Mouse (Mus musculus): ENCODE data around the gene Pga5. TPM values are rescaled to one million over a fixed set of nuclear protein-coding genes. Genes with fewer than 3 reads are reported as not detected.
A peak's percentile ranks its signal among the peaks of the same experiment; 100 is the strongest.

Gene Pga5
- polyA plus RNA-seq, 1 experiment, result 2.9 TPM

DNA sequence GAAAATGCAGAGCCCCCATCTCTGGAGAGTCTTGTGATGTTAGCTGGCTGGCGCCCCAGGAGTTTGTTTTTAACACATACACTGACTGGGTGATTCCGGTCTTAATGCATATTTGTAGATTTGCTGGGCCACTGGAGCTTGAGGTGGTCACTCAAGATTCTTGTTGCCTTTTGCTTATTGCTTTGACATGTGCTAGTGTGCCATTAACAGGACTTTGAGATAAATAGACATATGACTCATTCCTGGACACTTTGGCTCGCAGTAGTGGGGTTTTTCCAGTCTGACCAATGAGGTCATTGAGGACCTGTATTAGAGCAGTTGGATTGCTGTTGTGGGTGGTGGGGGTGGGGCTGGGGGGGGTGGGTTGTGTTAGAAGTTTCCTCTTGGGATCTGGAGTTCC lies 12.5 kb upstream of the Pga5 start:
- H3K4me3 ChIP-seq (ENCODE audit: low read depth, low read length), result no peak overlapping the region
- no peaks in the 10 kb centered on the region for H3K9me3 ChIP-seq (replicated peaks; ENCODE audit: control insufficient read depth, insufficient read depth, low read length, poor library complexity, severe bottlenecking)
- TF ChIP-seq CTCF (IDR thresholded peaks at IDR 0.05; ENCODE audit: low read depth, low read length) (no peak), EP300 (IDR thresholded peaks at IDR 0.05; ENCODE audit: insufficient read depth, low read depth, low read length) (no peak), POLR2A (IDR thresholded peaks at IDR 0.05; ENCODE audit: insufficient read depth, low read length) (no peak)
- no peak overlapping the region for H3K27ac ChIP-seq (ENCODE audit: insufficient read depth, low read length)
- no peak overlapping the region for H3K9ac ChIP-seq (ENCODE audit: low read depth, poor library complexity, severe bottlenecking)
- no peaks in the 10 kb centered on the region for H3K36me3 ChIP-seq (ENCODE audit: control insufficient read depth, insufficient read depth, low read length, poor library complexity, severe bottlenecking)
- no peaks in the 10 kb centered on the region for H3K4me1 ChIP-seq (ENCODE audit: control insufficient read depth, insufficient read depth, low read length)
- no peaks in the 10 kb centered on the region for H3K27me3 ChIP-seq (ENCODE audit: control insufficient read depth, insufficient read depth, low read length, poor library complexity, severe bottlenecking)

DNA sequence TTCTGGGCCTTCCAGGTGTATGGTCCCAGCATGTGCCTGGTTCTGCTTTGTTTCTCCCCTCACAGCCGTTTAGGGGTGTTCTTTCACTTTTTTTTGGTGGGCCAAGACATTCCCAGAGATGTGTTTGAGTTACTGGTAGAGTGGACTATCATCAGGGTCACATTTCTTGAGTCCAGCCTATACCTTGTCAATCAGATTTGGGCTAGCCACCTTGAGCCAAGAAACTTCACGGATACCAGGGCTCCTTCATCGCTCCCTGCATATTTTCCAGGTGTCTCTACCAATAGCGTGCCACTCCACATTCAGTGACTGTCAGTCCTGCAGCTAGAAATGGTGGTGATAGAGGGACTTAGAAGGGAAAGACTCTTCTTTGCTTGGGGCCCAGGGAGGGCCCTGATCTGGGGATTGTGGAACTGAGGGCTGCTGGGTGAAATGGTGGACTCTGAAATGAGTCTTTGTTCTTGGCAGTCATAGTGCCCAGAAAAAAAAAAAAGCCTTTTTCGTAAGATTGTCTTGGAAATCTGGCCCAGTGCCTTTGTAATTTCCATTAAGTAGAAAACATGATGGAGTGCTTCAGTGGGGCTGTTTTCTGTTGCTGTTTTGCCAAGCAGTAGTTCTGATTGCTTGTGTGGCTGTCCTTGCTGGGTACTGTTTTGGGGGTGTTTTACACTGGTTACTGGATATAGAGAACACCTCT lies 11.7 kb upstream of the Pga5 start:
- H3K4me3 ChIP-seq (ENCODE audit: low read depth, low read length), result peak overlapping the region; percentile 99
- H3K27me3 ChIP-seq (ENCODE audit: control insufficient read depth, insufficient read depth, low read length, poor library complexity, severe bottlenecking), result no peaks in the 10 kb centered on the region
- peak overlapping the region; percentile 93 for H3K9ac ChIP-seq (ENCODE audit: low read depth, poor library complexity, severe bottlenecking)
- H3K4me1 ChIP-seq (ENCODE audit: control insufficient read depth, insufficient read depth, low read length), result no peaks in the 10 kb centered on the region
- no peaks in the 10 kb centered on the region for H3K9me3 ChIP-seq (replicated peaks; ENCODE audit: control insufficient read depth, insufficient read depth, low read length, poor library complexity, severe bottlenecking)
- H3K27ac ChIP-seq (ENCODE audit: insufficient read depth, low read length), result no peak overlapping the region
- no peak for TF ChIP-seq POLR2A (IDR thresholded peaks at IDR 0.05; ENCODE audit: insufficient read depth, low read length)
- TF ChIP-seq CTCF (IDR thresholded peaks at IDR 0.05; ENCODE audit: low read depth, low read length), result no peak
- no peak for TF ChIP-seq EP300 (IDR thresholded peaks at IDR 0.05; ENCODE audit: insufficient read depth, low read depth, low read length)
- no peaks in the 10 kb centered on the region for H3K36me3 ChIP-seq (ENCODE audit: control insufficient read depth, insufficient read depth, low read length, poor library complexity, severe bottlenecking)

DNA sequence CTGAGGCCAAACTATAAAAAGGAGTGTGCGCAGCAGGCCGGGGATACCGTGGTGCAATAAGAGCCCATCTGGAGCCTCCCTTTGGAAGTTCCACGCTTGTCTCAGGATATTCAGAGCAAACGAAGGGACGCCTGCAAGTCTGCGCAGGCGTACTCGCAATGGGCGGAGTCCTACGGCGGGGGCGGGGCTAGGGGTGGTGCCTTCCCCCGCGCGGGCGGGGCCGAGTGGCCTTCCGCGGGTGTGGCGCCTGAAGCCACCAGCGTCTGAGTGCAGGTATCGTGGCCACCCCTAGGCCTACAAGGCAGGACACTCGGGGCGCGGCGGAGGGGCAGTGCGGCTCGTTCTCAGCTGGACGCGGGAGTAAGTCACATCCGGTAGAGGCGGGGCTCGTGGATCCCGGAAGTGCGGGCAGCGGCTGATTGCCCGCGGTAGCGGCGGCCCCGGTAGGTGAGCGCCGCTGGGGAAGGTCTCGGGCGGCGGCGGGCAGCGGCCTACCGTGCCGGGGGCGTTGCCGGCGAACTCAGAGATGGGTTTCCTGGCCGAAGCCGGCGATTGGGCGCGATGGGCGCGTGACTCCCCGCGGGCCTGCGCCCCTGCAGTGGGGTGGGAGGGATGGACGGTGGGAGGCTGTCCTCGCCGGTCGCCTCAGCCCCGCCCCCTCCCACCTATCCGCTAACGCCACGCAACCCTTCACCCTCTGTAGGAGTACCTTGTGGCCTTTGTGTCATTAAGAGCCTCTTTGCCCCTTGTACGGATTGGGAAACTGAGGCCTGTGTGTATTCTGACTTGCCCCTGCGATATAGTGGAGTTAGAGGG lies 10.9 kb upstream of the Pga5 start, which contains the start of gene Vps37c:
Vps37c (plus strand) TSS at position 199 of the 816 bp plus-strand sequence.
- Histone ChIP-seq H3K9me3 (replicated peaks; ENCODE audit: control insufficient read depth, insufficient read depth, low read length, poor library complexity, severe bottlenecking) (no peaks in the 10 kb centered on the region), H3K36me3 (ENCODE audit: control insufficient read depth, insufficient read depth, low read length, poor library complexity, severe bottlenecking) (no peaks in the 10 kb centered on the region), H3K9ac (ENCODE audit: low read depth, poor library complexity, severe bottlenecking) (peak within 1 kb of the TSS; percentile 93), H3K27ac (ENCODE audit: insufficient read depth, low read length) (peak within 1 kb of the TSS; percentile 53), H3K4me1 (ENCODE audit: control insufficient read depth, insufficient read depth, low read length) (no peaks in the 10 kb centered on the region), H3K4me3 (ENCODE audit: low read depth, low read length) (peak within 1 kb of the TSS; percentile 99), H3K27me3 (ENCODE audit: control insufficient read depth, insufficient read depth, low read length, poor library complexity, severe bottlenecking) (no peaks in the 10 kb centered on the region)
- TF ChIP-seq POLR2A (IDR thresholded peaks at IDR 0.05; ENCODE audit: insufficient read depth, low read length) (peak; percentile 20), CTCF (IDR thresholded peaks at IDR 0.05; ENCODE audit: low read depth, low read length) (no peak)

DNA sequence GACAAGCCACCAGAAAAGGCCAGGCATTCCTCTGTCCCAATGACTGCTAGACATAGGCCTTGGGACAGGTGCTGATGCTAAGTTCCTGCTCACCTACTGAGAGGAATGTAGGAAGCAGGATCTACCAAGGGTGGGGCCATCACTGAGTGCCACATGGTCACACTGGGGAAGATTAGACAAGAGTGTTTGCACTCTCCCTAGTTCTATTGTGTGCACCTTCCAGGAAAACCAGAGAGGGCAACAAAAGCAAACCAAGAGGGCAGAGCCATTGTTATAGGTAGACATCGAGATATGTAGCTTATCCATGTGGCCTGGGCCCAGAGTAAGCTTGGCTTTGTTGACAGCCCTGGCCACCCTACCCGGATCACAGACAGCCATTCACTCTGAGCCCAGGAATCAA lies 7.9 kb upstream of the Pga5 start:
- H3K4me3 ChIP-seq (ENCODE audit: low read depth, low read length), result no peak overlapping the region
- no peaks in the 10 kb centered on the region for H3K27me3 ChIP-seq (ENCODE audit: control insufficient read depth, insufficient read depth, low read length, poor library complexity, severe bottlenecking)
- H3K27ac ChIP-seq (ENCODE audit: insufficient read depth, low read length), result no peak overlapping the region
- no peaks in the 10 kb centered on the region for H3K4me1 ChIP-seq (ENCODE audit: control insufficient read depth, insufficient read depth, low read length)
- no peak for TF ChIP-seq POLR2A (IDR thresholded peaks at IDR 0.05; ENCODE audit: insufficient read depth, low read length)
- no peak for TF ChIP-seq EP300 (IDR thresholded peaks at IDR 0.05; ENCODE audit: insufficient read depth, low read depth, low read length)
- TF ChIP-seq CTCF (IDR thresholded peaks at IDR 0.05; ENCODE audit: low read depth, low read length), result no peak
- no peak overlapping the region for H3K9ac ChIP-seq (ENCODE audit: low read depth, poor library complexity, severe bottlenecking)
- no peaks in the 10 kb centered on the region for H3K36me3 ChIP-seq (ENCODE audit: control insufficient read depth, insufficient read depth, low read length, poor library complexity, severe bottlenecking)
- no peaks in the 10 kb centered on the region for H3K9me3 ChIP-seq (replicated peaks; ENCODE audit: control insufficient read depth, insufficient read depth, low read length, poor library complexity, severe bottlenecking)

DNA sequence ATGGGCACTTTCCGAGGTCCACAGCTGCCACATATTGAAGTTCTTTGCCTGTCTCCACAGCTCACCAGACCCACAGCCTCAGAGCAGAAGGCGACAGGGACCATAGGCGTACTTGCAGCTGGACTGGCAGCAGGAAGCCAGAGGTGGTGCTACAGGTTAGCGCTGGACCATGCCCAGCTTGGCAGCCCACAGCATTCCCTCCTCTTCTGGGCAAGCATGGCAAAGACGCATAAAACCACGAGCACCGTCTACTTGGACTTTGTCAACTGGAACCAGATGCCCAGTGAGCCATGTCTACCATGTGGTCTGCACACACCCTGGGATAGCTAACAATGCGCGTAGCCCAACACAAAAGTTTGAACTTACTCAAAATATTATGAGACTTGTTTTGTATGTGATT lies 7.2 kb upstream of the Pga5 start:
- no peak overlapping the region for H3K4me3 ChIP-seq (ENCODE audit: low read depth, low read length)
- no peaks in the 10 kb centered on the region for H3K27me3 ChIP-seq (ENCODE audit: control insufficient read depth, insufficient read depth, low read length, poor library complexity, severe bottlenecking)
- no peak overlapping the region for H3K9ac ChIP-seq (ENCODE audit: low read depth, poor library complexity, severe bottlenecking)
- TF ChIP-seq EP300 (IDR thresholded peaks at IDR 0.05; ENCODE audit: insufficient read depth, low read depth, low read length), result no peak
- no peak for TF ChIP-seq POLR2A (IDR thresholded peaks at IDR 0.05; ENCODE audit: insufficient read depth, low read length)
- TF ChIP-seq CTCF (IDR thresholded peaks at IDR 0.05; ENCODE audit: low read depth, low read length), result no peak
- no peaks in the 10 kb centered on the region for H3K4me1 ChIP-seq (ENCODE audit: control insufficient read depth, insufficient read depth, low read length)
- no peaks in the 10 kb centered on the region for H3K9me3 ChIP-seq (replicated peaks; ENCODE audit: control insufficient read depth, insufficient read depth, low read length, poor library complexity, severe bottlenecking)
- H3K27ac ChIP-seq (ENCODE audit: insufficient read depth, low read length), result no peak overlapping the region
- no peaks in the 10 kb centered on the region for H3K36me3 ChIP-seq (ENCODE audit: control insufficient read depth, insufficient read depth, low read length, poor library complexity, severe bottlenecking)

DNA sequence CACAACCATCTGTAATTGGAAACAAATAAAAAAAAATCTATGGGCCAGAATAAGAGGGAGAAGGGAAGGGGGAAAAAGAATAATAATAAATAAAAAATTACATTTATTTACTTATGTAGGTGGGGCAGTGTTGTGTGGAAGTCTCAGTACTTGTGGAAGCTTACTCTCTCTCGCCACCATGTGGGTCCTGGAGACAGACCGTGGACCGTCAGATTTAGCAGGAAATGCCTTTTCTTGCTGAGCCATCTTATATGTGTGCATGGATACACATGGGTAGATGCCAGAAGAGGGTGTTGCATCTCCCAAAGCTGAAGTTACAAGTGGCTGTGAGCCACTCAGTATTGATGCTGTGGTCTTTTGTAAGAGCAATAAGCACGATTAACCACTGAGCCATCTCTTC lies 3.7 kb upstream of the Pga5 start:
- peaks cover 4% of the 10 kb centered on the region for H3K4me1 ChIP-seq (ENCODE audit: control insufficient read depth, insufficient read depth, low read length)
- TF ChIP-seq POLR2A (IDR thresholded peaks at IDR 0.05; ENCODE audit: insufficient read depth, low read length) (no peak), EP300 (IDR thresholded peaks at IDR 0.05; ENCODE audit: insufficient read depth, low read depth, low read length) (no peak), CTCF (IDR thresholded peaks at IDR 0.05; ENCODE audit: low read depth, low read length) (no peak)
- H3K4me3 ChIP-seq (ENCODE audit: low read depth, low read length), result no peak overlapping the region
- no peaks in the 10 kb centered on the region for H3K36me3 ChIP-seq (ENCODE audit: control insufficient read depth, insufficient read depth, low read length, poor library complexity, severe bottlenecking)
- H3K9ac ChIP-seq (ENCODE audit: low read depth, poor library complexity, severe bottlenecking), result no peak overlapping the region
- H3K27ac ChIP-seq (ENCODE audit: insufficient read depth, low read length), result no peak overlapping the region
- no peaks in the 10 kb centered on the region for H3K9me3 ChIP-seq (replicated peaks; ENCODE audit: control insufficient read depth, insufficient read depth, low read length, poor library complexity, severe bottlenecking)
- H3K27me3 ChIP-seq (ENCODE audit: control insufficient read depth, insufficient read depth, low read length, poor library complexity, severe bottlenecking), result no peaks in the 10 kb centered on the region
